Mouse (Mus musculus) kidney, adult 2 months (tissue): ENCODE data around the gene Llgl2.

Source experiments
- CTCF ChIP-seq: fragments of 200-500 bp; conservative IDR thresholded peaks from 2 replicates; pipeline ENCODE4 v1.5.1; 2011; ENCODE audit warnings: low read depth, mild to moderate bottlenecking, control low read depth, low read length, moderate library complexity, mixed read lengths; ENCODE audit not compliant: insufficient read depth, insufficient read length
- POLR2A ChIP-seq: fragments of 200-500 bp; IDR thresholded peaks from one replicate; pipeline ENCODE4 v1.6.1; 2011; ENCODE audit warnings: low read depth, low read length, control low read depth

DNA sequence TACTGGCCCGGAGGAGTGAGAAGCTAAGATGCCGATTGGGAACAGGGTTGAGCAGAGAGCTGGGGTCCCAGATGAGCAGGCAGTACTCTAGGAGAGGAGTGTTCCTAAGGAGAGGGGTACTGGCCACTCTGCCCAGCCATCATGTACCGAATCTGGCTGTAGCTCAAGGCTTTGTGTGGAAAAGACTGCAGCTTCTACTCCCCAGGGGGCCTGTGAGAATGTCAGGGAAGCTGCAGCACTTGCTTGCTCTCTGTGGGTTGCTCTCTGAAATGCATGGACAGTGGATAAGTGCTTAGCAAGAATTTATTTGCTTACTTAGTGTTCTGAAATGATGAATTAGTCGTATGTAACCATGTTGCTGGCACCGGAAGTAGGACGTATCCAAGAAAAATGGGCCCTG is 37.4 kb upstream of the Llgl2 start:
- TF ChIP-seq CTCF (no peak), POLR2A (no peak)
